Comparison of ENCODE assay signal across 8 mouse cellular contexts in the genomic region with DNA sequence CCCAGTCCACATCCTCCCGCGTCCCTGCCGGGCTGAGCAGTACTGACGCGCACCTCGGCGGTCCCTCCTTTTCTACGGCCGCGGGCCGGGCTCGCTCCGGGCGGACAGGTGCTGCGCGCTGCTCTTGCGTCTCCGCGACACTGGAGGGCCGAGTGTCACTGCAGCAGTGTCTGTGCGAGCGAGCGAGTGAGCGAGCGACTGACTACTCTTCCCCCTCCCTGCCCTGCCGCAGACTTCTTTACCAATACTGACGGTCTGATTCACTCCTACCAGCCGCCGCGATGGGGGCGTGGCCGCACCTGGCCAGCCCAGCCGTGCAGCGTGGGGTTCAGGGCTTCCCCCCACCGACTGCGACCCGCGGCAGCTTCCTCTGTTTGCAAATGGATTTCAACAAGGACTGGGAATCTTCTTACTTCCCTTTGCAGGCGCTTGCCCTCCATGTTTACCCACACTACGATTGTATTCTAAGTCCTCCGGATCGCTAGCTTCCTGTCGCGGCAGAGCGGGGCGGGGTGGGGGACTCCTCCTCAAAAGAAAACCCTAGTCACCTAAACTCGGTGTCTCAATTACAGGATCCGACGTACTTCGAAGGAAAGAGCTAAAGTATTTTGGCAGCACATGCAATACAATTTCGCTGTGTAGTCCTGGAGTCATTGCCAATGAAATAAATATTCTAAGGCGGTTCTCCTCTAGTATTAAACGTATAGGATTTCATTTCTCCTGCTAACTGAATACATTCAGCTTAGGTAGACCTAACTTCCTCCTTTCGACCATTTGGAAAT.
DNase-seq lines count a peak whose midpoint lies in the region; ATAC-seq and TF ChIP-seq lines count a peak whose summit lies in the region.

No protein-coding gene starts in this region.

- intact Hi-C loops in gastrocnemius, adult 2 months (cut with DNase I), result loop anchor here (5.0 kb wide), 4 partner anchors 69 to 589 kb away; a partner anchor contains a TSS
- intact Hi-C loops in left cerebral cortex, postnatal 4 days (cut with DNase I), result loop anchor here (10.0 kb wide), 2 partner anchors 164 to 546 kb away; no protein-coding TSS in a partner anchor

- H3K4me2 ChIP-seq in hindbrain, postnatal 0 days (ENCODE audit: low read depth, low read length), result peak overlapping the region; percentile 98

- peak; percentile 89 for ATAC-seq in activated CD4-positive, CD25-positive, alpha-beta regulatory T cell, adult 4 months
- ATAC-seq in hindbrain, postnatal 0 days, result peak; percentile 92

- no peaks in the 10 kb centered on the region for H3K9me3 ChIP-seq in hindbrain, postnatal 0 days (ENCODE audit: low read length)
- no peaks in the 10 kb centered on the region for H3K9me3 ChIP-seq in midbrain, embryonic 10.5 days (replicated peaks)

- H3K27me3 ChIP-seq in hindbrain, postnatal 0 days (ENCODE audit: insufficient read depth, low read length), result 0 out of 2 replicates have a peak, but pooled peaks cover 10% of the 10 kb centered on the region
- peaks cover 78% of the 10 kb centered on the region for H3K27me3 ChIP-seq in midbrain, embryonic 10.5 days (ENCODE audit: low read depth, poor library complexity, severe bottlenecking)

- peak overlapping the region; percentile 63 for H3K27ac ChIP-seq in gastrocnemius, adult 2 months
- 0 out of 2 replicates have a peak overlapping the region, but pooled peaks have one; percentile 26 for H3K27ac ChIP-seq in hindbrain, postnatal 0 days
- no peak overlapping the region for H3K27ac ChIP-seq in midbrain, embryonic 10.5 days (replicated peaks)

- H3K4me3 ChIP-seq in gastrocnemius, adult 2 months, result peak overlapping the region; percentile 86
- H3K4me3 ChIP-seq in hindbrain, postnatal 0 days (ENCODE audit: low read length), result peak overlapping the region; percentile 63
- H3K4me3 ChIP-seq in midbrain, embryonic 10.5 days, result peak overlapping the region; percentile 73

- no peaks in the 10 kb centered on the region for H3K4me1 ChIP-seq in hindbrain, postnatal 0 days (ENCODE audit: insufficient read depth, low read length)
- H3K4me1 ChIP-seq in midbrain, embryonic 10.5 days, result peaks cover 32% of the 10 kb centered on the region

- peak overlapping the region; percentile 37 for H3K9ac ChIP-seq in hindbrain, postnatal 0 days (replicated peaks; ENCODE audit: low read length)

- H3K36me3 ChIP-seq in hindbrain, postnatal 0 days (ENCODE audit: insufficient read depth, low read length), result no peaks in the 10 kb centered on the region
- no peaks in the 10 kb centered on the region for H3K36me3 ChIP-seq in midbrain, embryonic 10.5 days

- under 1% methylated on average over 54 of the region's 54 CpGs for WGBS in hindbrain, postnatal 0 days
- 1% methylated on average over 54 of the region's 54 CpGs for WGBS in midbrain, embryonic 10.5 days

- DNase-seq in cerebellum, postnatal 4 days (ENCODE audit: low spot score in 2 of 2), result peak; percentile 24 to 61
- peak; percentile 75 for DNase-seq in gastrocnemius, adult 2 months
- DNase-seq in hindbrain, postnatal 0 days (ENCODE audit: low spot score), result peak; percentile 81
- peak; percentile 68 for DNase-seq in left cerebral cortex, postnatal 4 days
- DNase-seq in midbrain, embryonic 10.5 days (ENCODE audit: low spot score), result peak; percentile 76
- DNase-seq in right cerebral cortex, postnatal 4 days, result peak; percentile 44
- no peak for DNase-seq in MN1 (ENCODE audit: low spot score)

- peak; percentile 47 for TF ChIP-seq CTCF in gastrocnemius, adult 2 months (IDR thresholded peaks at IDR 0.05)
- TF ChIP-seq CTCF in hindbrain, postnatal 0 days (IDR thresholded peaks at IDR 0.05; ENCODE audit: low read depth), result peak; percentile 65
